Mouse (Mus musculus) heart, embryonic 15.5 days (tissue): ENCODE measurements around the gene Clybl. TPM values are rescaled to one million over a fixed set of nuclear protein-coding genes. Genes with fewer than 3 reads are reported as not detected.

Source experiments
- ATAC-seq: fragments of 200-750 bp; cut with Nextera tagmentation; replicated peaks from 2 replicates; pipeline ENCODE4 v1.8.0; 2017; ENCODE audit warnings: low read depth, moderate TSS enrichment; ENCODE audit not compliant: insufficient number of reproducible peaks, insufficient read depth, low FRiP score
- H3K27ac ChIP-seq: fragments of 300-500 bp; sonication (generic); 2 replicates; pipeline ENCODE4 v1.5.1; 2015; ENCODE audit warnings: mild to moderate bottlenecking, inconsistent platforms
- H3K27me3 ChIP-seq: fragments of 300-500 bp; sonication (generic); 2 replicates; pipeline ENCODE4 v1.6.1; 2015; ENCODE audit warnings: inconsistent platforms
- H3K36me3 ChIP-seq: fragments of 300-500 bp; sonication (generic); 2 replicates; pipeline ENCODE4 v1.6.1; 2015; ENCODE audit warnings: mild to moderate bottlenecking, inconsistent platforms
- H3K4me1 ChIP-seq: fragments of 300-500 bp; sonication (generic); replicated peaks from 2 replicates; pipeline ENCODE4 v1.6.1; 2015; ENCODE audit warnings: inconsistent platforms
- H3K4me2 ChIP-seq: fragments of 300-500 bp; sonication (generic); 2 replicates; pipeline ENCODE4 v1.6.1; 2015; ENCODE audit warnings: inconsistent platforms, mild to moderate bottlenecking, moderate library complexity
- H3K4me3 ChIP-seq: fragments of 300-500 bp; sonication (generic); 2 replicates; pipeline ENCODE4 v1.5.1; 2015; ENCODE audit warnings: mild to moderate bottlenecking, inconsistent platforms
- H3K9ac ChIP-seq: fragments of 300-500 bp; sonication (generic); 2 replicates; pipeline ENCODE4 v1.6.1; 2015; ENCODE audit warnings: mild to moderate bottlenecking, inconsistent platforms
- H3K9me3 ChIP-seq: fragments of 300-500 bp; sonication (generic); replicated peaks from 2 replicates; pipeline ENCODE4 v1.6.1; 2016; ENCODE audit warnings: inconsistent platforms
- WGBS: fragments of 180-500 bp; shearing (Covaris S2); methylation state at CpG from one replicate; pipeline ENCODE4 v1.1.7; 2015; ENCODE audit warnings: mixed read lengths; 5-methylcytosine and 5-hydroxymethylcytosine counted together
- polyA plus RNA-seq: library from polyadenylated mRNA; unstranded; fragments of >200 nt; fragmentation: Nextera tagmentation; extraction: Ambion mirVana; gene quantifications from 2 replicates; pipeline ENCODE4 v1.2.1, GENCODE M21; 2015

Gene Clybl
- polyA plus RNA-seq, 1 experiment from 2014 or later, result 87.2 TPM

DNA sequence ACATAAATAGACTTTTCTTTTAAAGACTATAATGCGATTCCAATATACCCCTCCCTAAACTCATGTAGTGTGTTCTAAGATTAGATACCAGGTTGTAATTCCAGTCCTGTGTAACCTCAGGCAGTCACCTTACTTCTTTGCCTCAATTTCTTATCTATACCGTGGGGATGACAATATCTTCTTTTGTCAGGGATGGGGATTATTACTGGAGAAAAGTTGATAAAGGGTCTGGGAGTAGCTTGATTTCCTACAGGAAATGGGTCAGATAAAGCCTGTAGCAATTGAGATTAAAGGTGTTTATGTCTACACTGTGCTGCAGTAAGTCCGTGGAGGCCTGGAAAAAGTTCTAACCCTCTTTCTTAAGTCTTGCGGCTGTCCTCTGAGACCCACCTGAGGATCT, 131.8 kb downstream of the Clybl start:
- H3K27ac ChIP-seq, result no peak overlapping the region
- ATAC-seq, result no peak
- H3K4me3 ChIP-seq, result no peak overlapping the region

DNA sequence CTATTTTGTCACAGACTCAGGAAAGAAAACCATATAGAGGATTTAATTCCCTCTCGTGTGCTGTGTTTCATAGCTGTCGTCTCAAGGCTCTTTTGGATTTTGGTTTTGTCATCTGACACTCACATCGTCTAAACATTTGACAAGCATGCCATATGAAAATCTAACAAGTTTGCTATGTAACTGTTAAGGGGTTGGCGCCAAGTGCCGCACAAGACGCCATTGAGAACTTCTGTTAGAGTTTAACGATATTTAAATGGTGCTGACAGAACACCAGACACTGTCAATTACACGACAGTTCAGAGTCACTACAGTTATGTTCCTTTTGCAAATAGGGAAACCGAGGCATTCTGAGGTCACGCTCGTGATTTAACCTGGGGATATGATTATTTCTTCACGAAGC, 134.2 kb downstream of the Clybl start:
- Histone ChIP-seq H3K27ac (no peak overlapping the region), H3K36me3 (no peaks in the 10 kb centered on the region), H3K9ac (no peak overlapping the region), H3K4me3 (no peak overlapping the region), H3K9me3 (no peaks in the 10 kb centered on the region), H3K4me1 (no peaks in the 10 kb centered on the region), H3K27me3 (no peaks in the 10 kb centered on the region), H3K4me2 (no peak overlapping the region)
- WGBS, result 88% methylated on average over 12 of the region's 12 CpGs
- no peak for ATAC-seq

More for the DNA sequence above, 131.8 kb downstream of the Clybl start:
- Histone ChIP-seq H3K4me2 (no peak overlapping the region), H3K36me3 (no peaks in the 10 kb centered on the region), H3K4me1 (no peaks in the 10 kb centered on the region), H3K9ac (no peak overlapping the region), H3K9me3 (no peaks in the 10 kb centered on the region), H3K27me3 (no peaks in the 10 kb centered on the region)
- 51% methylated on average over 4 of the region's 4 CpGs for WGBS

DNA sequence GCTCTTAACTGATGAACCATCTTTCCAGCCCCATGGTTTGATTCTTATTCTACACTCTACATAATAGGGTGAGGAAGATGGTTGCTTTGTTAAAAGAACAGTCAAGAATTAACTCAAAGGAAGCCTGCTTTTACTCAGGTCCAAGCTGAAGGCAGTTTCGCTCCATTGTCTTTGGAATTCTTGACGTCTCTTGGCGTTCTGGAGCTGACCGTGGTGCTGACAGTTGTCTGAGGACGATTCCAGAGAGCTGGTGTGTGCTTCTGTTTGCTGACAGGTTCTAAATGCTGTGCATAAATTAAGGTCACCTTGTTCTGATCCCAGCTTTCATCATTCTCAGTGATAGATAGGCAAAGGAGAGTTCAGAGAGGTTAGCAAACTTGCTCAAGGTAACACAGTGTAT, 140.6 kb downstream of the Clybl start:
- Histone ChIP-seq H3K4me2 (no peak overlapping the region), H3K4me3 (no peak overlapping the region), H3K27me3 (no peaks in the 10 kb centered on the region), H3K27ac (no peak overlapping the region), H3K4me1 (no peaks in the 10 kb centered on the region), H3K36me3 (no peaks in the 10 kb centered on the region), H3K9ac (no peak overlapping the region), H3K9me3 (no peaks in the 10 kb centered on the region)
- ATAC-seq, result no peak
- 17% methylated on average over 5 of the region's 5 CpGs for WGBS

DNA sequence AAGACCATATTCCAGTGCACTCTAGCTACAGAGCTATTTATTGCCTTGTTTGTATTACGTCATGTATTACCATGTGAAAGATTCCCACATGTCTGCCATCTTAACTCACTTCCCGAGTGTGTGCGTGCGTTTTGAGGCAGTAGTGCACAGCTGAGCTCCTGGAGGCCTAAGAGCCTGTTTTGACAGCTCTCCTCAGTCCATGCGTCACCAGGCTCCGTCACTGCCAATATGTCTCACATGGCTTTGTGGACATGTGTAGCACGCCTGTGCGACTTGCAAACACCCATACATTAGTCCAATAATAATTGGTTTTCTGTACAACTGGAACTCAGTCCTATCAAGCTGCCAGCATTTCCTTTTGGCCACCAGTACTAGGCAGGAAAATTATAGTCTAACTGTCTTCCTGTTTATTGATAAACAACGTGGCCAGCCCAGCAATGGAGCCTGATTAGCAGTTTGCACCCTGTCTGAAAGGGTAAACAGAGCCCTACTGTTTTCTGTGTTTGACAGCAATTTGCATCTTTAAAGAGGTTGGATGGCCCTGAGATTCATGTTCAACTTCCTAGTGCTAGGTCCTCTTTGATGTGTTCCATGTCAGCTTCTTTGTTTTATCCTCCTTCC, 142.4 kb downstream of the Clybl start:
- Histone ChIP-seq H3K4me3 (no peak overlapping the region), H3K27ac (no peak overlapping the region), H3K36me3 (no peaks in the 10 kb centered on the region), H3K9me3 (no peaks in the 10 kb centered on the region), H3K4me2 (no peak overlapping the region), H3K27me3 (no peaks in the 10 kb centered on the region), H3K4me1 (no peaks in the 10 kb centered on the region), H3K9ac (no peak overlapping the region)
- WGBS, result 77% methylated on average over 9 of the region's 9 CpGs
- no peak for ATAC-seq

DNA sequence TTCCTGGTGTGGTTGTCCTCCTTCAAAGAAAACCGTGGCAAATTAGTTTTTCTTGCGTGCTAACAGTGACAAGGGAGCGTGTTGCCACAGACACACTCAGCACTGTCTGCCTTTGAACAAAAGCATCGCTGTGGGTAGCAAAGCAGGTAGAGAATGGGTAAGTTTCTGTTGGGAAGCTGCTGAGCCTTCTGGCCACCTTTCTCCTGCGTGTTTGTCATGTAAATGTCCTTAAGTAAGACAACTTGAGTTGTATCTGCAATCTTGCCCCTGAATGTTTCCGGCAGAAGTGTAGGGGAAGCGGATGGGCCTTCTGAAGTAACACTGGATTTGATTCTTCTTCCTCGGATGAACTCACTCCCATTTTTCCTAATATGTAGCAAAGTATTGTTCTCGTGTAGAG, 148.6 kb downstream of the Clybl start:
- no peak for ATAC-seq
- H3K9ac ChIP-seq, result no peak overlapping the region
- 75% methylated on average over 9 of the region's 9 CpGs for WGBS

DNA sequence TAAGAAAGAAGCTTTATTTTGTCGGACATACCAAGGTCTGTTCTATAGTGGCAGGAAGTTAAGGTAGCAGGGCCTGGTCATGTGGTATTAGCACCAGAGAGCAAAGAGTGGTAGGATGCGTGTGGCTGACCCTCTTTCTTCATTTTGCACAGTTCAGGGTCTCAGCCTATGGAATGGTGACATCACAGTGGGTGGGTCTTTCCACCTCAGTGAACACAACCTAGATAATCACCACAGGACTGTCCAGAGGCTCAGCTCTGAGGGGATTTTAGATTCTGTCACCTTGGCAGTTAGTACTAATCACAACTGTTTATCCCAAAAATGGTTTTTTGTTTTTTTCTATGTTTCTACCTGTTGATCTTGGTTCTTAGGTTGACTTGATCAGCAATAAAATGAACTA, 149.2 kb downstream of the Clybl start:
- Histone ChIP-seq H3K4me1 (peaks cover 6% of the 10 kb centered on the region; the same call in 1 of the 2 replicates), H3K4me2 (no peak overlapping the region), H3K36me3 (no peaks in the 10 kb centered on the region), H3K9ac (no peak overlapping the region), H3K27me3 (no peaks in the 10 kb centered on the region), H3K27ac (no peak overlapping the region), H3K4me3 (no peak overlapping the region), H3K9me3 (no peaks in the 10 kb centered on the region)
- WGBS, result 90% methylated on average over 2 of the region's 2 CpGs
- ATAC-seq, result no peak

More for the DNA sequence above, 148.6 kb downstream of the Clybl start:
- no peaks in the 10 kb centered on the region for H3K36me3 ChIP-seq
- no peaks in the 10 kb centered on the region for H3K9me3 ChIP-seq
- no peak overlapping the region for H3K27ac ChIP-seq
- H3K4me3 ChIP-seq, result no peak overlapping the region
- no peak overlapping the region for H3K4me2 ChIP-seq
- peaks cover 6% of the 10 kb centered on the region; the same call in 1 of the 2 replicates for H3K4me1 ChIP-seq
- H3K27me3 ChIP-seq, result no peaks in the 10 kb centered on the region

DNA sequence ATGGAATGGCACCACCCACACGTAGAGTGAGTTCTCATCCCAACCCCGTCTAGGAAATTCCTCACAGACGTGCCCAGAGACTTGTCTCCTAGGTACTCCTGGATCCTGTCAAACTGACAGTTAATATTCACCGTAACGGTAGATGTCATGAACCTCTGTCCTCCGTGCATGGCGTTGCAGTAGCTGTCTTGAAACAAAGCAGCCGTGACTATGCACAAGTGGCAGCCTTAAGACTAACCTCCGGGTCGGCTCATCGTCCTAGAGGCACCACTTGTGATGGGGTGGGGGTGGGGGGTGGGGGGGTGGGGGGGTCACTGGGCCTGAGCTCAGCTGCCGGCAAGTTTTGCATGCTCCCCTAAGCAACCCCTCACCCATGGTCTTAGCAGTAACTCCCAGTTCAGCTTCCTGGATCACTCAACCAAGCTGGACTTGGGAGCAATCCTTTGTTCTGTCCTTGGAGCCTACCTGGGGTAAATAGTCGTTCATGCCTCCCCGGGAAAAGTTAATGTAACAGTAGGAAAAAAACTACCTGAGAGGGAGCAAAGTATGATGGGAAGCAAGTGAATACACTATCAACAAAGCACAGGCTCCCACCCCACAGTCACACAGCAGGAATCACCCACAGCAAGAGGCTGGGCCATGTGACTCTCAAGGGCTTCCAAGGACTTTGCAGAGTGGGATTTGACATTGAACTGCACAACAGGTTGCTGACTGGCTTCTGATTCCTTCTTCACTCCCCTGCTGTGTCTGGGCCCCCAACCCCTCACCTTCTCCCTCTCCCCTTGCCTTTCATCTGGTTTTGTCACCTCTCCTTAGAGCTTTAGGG, 150.3 kb downstream of the Clybl start:
- Histone ChIP-seq H3K36me3 (no peaks in the 10 kb centered on the region), H3K9ac (no peak overlapping the region), H3K27ac (no peak overlapping the region), H3K27me3 (no peaks in the 10 kb centered on the region), H3K4me3 (no peak overlapping the region), H3K9me3 (no peaks in the 10 kb centered on the region), H3K4me1 (peaks cover 6% of the 10 kb centered on the region; the same call in 1 of the 2 replicates), H3K4me2 (no peak overlapping the region)
- no peak; the same call in 1 of the 2 replicates for ATAC-seq
- 24% methylated on average over 14 of the region's 14 CpGs for WGBS

DNA sequence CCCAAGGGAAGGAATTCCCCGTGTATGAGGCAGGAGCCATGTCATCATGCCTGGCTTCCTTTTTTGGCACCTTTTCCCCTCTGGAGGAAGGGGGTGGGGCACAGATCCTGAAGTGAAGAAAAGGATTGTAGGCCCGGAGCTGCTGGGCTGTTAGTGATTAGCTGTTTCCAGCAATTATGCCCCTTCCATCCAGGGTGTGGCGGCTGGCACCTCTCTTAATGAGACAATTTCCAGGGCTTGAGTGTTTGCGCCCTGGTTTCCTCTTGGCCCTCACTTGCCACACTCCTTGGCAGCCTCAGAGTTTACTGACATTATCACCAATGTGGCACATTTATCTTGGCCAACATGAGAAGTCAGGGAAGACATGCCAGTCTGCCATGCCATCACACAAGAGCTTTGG, 155.5 kb downstream of the Clybl start:
- no peak overlapping the region for H3K9ac ChIP-seq
- no peaks in the 10 kb centered on the region for H3K27me3 ChIP-seq
- no peak overlapping the region for H3K27ac ChIP-seq
- no peaks in the 10 kb centered on the region for H3K9me3 ChIP-seq
- H3K4me2 ChIP-seq, result no peak overlapping the region
- peaks cover 3% of the 10 kb centered on the region; the same call in 1 of the 2 replicates for H3K4me1 ChIP-seq
- no peak overlapping the region for H3K4me3 ChIP-seq
- H3K36me3 ChIP-seq, result no peaks in the 10 kb centered on the region
- 35% methylated on average over 4 of the region's 4 CpGs for WGBS
- no peak for ATAC-seq

DNA sequence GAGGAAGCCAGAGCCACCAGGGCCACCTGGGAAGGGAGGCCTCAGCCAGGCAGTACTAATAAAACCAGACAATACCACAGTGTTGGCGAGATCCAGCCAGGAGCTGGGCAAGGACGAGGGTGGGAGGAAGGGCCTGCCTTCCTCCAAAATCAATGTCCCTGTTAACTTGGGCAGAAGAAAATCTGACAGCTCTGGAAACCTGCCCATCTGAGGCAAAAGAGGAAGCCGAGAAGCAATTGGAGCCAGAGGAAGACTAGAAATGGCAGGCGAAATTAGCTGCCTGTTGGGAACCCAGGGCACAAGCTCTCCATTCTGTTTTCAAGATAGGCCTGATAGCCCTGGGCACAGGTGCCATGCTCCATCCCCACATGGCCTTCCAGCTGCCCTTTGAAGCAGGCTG, 157.3 kb downstream of the Clybl start:
- no peaks in the 10 kb centered on the region for H3K4me1 ChIP-seq
- H3K4me3 ChIP-seq, result no peak overlapping the region
- ATAC-seq, result no peak
- H3K27me3 ChIP-seq, result no peaks in the 10 kb centered on the region
- H3K36me3 ChIP-seq, result no peaks in the 10 kb centered on the region
- H3K27ac ChIP-seq, result no peak overlapping the region
- H3K9me3 ChIP-seq, result no peaks in the 10 kb centered on the region
- no peak overlapping the region for H3K4me2 ChIP-seq
- no peak overlapping the region for H3K9ac ChIP-seq
- WGBS, result 81% methylated on average over 4 of the region's 4 CpGs

DNA sequence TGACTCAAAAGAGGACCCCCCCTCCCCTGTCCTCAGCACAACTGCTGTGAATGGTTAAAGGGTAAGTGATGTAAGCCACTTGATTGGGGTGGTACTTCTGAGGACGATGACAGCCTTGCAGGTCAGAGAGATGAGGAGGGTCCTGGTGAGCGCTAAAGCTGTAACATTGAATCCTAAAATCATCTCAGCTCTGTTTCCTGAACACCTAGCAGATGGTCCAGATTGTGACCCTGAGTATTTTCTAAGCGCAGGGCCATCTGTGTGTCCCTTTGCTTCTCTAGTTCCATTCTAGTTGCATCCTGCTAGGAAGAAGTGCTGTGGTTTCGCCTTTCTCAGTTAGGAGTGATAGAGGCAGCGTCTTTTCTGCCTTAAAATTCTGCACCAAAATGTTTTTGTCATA, 158.6 kb downstream of the Clybl start:
- 89% methylated on average over 5 of the region's 5 CpGs for WGBS
- ATAC-seq, result no peak
- no peaks in the 10 kb centered on the region for H3K9me3 ChIP-seq

DNA sequence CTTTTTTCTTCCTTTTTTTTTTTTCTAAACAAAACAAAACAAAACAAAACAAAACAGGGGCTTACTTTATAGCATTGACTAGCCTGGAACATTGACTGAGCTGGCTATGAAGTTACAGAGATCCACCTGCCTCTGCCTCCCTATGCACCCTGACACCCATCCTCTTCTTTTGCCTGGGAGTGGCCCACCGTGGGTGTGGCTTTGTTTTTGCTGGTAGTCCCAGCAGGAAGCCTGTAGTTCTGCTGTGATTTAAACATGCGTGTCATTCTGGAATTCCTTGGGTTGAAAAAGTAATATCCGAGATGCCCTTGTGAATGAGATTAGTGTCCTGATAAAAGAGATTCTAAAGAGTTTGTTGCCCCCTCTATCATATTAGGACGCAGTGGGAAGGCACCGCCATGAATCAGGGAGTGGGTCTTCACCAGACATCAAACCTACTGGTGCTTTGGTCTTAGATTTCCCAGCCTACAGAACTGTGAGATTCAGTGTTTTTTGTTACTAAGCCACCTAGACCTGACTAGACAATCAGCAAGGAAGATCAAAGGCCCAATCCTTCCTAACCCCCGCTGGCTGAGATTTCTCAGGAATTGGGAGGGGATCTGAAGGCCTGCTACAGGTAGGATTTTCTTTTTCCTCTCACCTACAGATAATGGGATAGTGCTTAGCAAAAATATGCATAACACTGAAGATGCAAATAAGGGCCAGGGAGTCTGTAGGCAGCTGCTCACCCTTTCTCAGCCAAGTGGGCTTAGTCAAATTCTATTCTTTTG, 160.3 kb downstream of the Clybl start:
- no peaks in the 10 kb centered on the region for H3K9me3 ChIP-seq
- H3K4me2 ChIP-seq, result no peak overlapping the region
- H3K27me3 ChIP-seq, result no peaks in the 10 kb centered on the region
- H3K27ac ChIP-seq, result no peak overlapping the region
- no peak for ATAC-seq
- WGBS, result 50% methylated on average over 6 of the region's 6 CpGs
- H3K4me3 ChIP-seq, result no peak overlapping the region
- H3K36me3 ChIP-seq, result no peaks in the 10 kb centered on the region
- no peak overlapping the region for H3K9ac ChIP-seq
- no peaks in the 10 kb centered on the region for H3K4me1 ChIP-seq

More for the DNA sequence above, 158.6 kb downstream of the Clybl start:
- no peaks in the 10 kb centered on the region for H3K27me3 ChIP-seq
- H3K4me1 ChIP-seq, result no peaks in the 10 kb centered on the region
- no peak overlapping the region for H3K4me3 ChIP-seq
- H3K36me3 ChIP-seq, result no peaks in the 10 kb centered on the region
- no peak overlapping the region for H3K27ac ChIP-seq
- H3K4me2 ChIP-seq, result no peak overlapping the region
- H3K9ac ChIP-seq, result no peak overlapping the region
